Mouse (Mus musculus) brown adipose tissue, adult 24 weeks (tissue): Measurements from ENCODE around the gene Ier5. TPM values are rescaled to one million over a fixed set of nuclear protein-coding genes. Genes with fewer than 3 reads are reported as not detected.

Experiments
- H3K27ac ChIP-seq: fragments of 200-500 bp; replicated peaks from 2 replicates; pipeline ENCODE4 v1.5.1; 2012; ENCODE audit warnings: low read depth, mild to moderate bottlenecking, low read length
- H3K4me1 ChIP-seq: fragments of 200-500 bp; 2 replicates; pipeline ENCODE4 v1.6.1; 2012; ENCODE audit warnings: low read length, mixed read lengths; ENCODE audit not compliant: control insufficient read depth, insufficient read depth, insufficient read length
- H3K4me3 ChIP-seq: fragments of 200-500 bp; 2 replicates; pipeline ENCODE4 v1.5.1; 2012; ENCODE audit warnings: low read depth, mild to moderate bottlenecking, low read length, moderate library complexity; ENCODE audit not compliant: insufficient read depth
- polyA plus RNA-seq: library from polyadenylated mRNA; stranded (reverse); fragments of >200 nt; gene quantifications from 2 replicates; pipeline ENCODE4 v1.2.4, GENCODE M21; 2012; ENCODE audit not compliant: missing spikeins, insufficient read depth, insufficient read length

The Ier5 gene
- polyA plus RNA-seq: 3.2 and 5.6 TPM in 2 replicates

DNA sequence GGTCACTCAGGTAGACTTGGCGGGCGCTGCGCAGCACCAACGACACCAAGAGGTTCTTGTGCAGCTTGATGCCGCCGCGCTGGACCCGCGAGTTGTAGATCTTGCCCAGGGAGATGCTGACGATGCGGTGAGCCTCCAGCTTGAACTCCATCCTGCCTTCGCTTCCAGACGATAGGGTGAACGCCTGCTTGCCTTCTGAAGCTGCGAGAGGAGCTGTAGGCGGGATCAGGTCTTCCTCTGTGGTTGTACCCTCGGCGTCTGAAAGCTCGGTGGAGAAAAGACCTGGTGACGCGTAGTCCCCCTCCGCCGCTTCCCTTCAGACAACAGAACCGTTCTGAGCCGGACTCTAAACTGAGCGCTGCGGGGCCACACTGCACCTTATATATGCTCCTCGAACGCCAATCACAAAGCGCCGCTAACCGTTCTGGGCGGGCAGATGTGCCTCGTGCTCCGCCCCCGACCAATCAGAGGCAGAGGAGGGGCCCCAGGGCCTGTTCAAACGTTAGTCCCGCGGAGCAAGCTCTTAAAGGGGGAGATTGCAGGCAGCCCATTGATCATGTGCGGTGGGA lies at the start of gene Ier5:
Gene Ier5, minus strand, starts transcription at position 357 of the 569 bp plus-strand sequence.
- H3K4me1 ChIP-seq: no peaks in the 10 kb centered on the region
- peak within 1 kb of the TSS; percentile 77 for H3K4me3 ChIP-seq
- H3K27ac ChIP-seq: peak within 1 kb of the TSS; percentile 85

- Histone ChIP-seq H3K27ac (no peak overlapping the region), H3K4me1 (0 out of 2 replicates have a peak, but pooled peaks cover 3% of the 10 kb centered on the region), H3K4me3 (no peak overlapping the region)
Measured at GRCm38 (mm10) chr1:155147228-155147627, 47.8 kb upstream of the Ier5 start.

GRCm38 (mm10) chr1:155146572-155146980 lies 47.1 kb upstream of the Ier5 start, which contains the start of gene Mr1:
TSS of gene Mr1 (minus strand) at chr1:155146814.
- Histone ChIP-seq H3K27ac (peak within 1 kb of the TSS; percentile 54; the same call in 1 of the 2 replicates), H3K4me3 (peak within 1 kb of the TSS; percentile 72), H3K4me1 (0 out of 2 replicates have a peak, but pooled peaks cover 3% of the 10 kb centered on the region)

GRCm38 (mm10) chr1:155145620-155146019 lies 46.2 kb upstream of the Ier5 start:
- Histone ChIP-seq H3K27ac (peak overlapping the region; percentile 54; the same call in 1 of the 2 replicates), H3K4me1 (0 out of 2 replicates have a peak, but pooled peaks cover 3% of the 10 kb centered on the region), H3K4me3 (peak overlapping the region; percentile 72)

- no peak overlapping the region for H3K27ac ChIP-seq
- peaks cover 4% of the 10 kb centered on the region; the same call in 1 of the 2 replicates for H3K4me1 ChIP-seq
- H3K4me3 ChIP-seq: no peak overlapping the region
Measured at GRCm38 (mm10) chr1:155140076-155140475, 40.6 kb upstream of the Ier5 start.

DNA sequence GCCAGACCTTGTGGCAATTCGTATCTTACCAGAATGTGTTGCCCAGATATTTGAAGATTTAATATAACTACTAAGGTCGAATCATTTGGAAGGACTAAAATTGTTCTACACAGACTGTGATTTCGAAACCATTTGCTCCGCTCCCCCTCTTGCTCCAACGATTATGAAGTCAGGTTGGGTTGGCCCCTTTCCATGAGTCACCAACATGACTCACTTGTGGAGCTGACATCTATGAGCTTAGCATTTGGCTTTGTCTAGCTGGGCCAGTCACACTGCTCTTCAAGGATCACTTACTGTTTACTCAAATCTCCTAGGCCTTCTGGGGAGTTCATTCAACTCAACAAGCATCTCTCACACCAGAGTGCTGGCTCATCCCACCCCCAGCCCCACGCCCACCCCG lies 39.4 kb upstream of the Ier5 start:
- Histone ChIP-seq H3K4me1 (peaks cover 2% of the 10 kb centered on the region; the same call in 1 of the 2 replicates), H3K27ac (no peak overlapping the region), H3K4me3 (no peak overlapping the region)

- Histone ChIP-seq H3K4me3 (no peak overlapping the region), H3K4me1 (peaks cover 2% of the 10 kb centered on the region; the same call in 1 of the 2 replicates), H3K27ac (no peak overlapping the region)
Measured at GRCm38 (mm10) chr1:155134866-155135265, 35.4 kb upstream of the Ier5 start.

- no peak overlapping the region for H3K27ac ChIP-seq
- peaks cover 9% of the 10 kb centered on the region for H3K4me1 ChIP-seq
Measured at GRCm38 (mm10) chr1:155127429-155127934, 28.0 kb upstream of the Ier5 start.

GRCm38 (mm10) chr1:155126716-155127115 lies 27.3 kb upstream of the Ier5 start:
- Histone ChIP-seq H3K27ac (no peak overlapping the region), H3K4me3 (no peak overlapping the region), H3K4me1 (peaks cover 9% of the 10 kb centered on the region)

More at GRCm38 (mm10) chr1:155127429-155127934, 28.0 kb upstream of the Ier5 start:
- no peak overlapping the region for H3K4me3 ChIP-seq

DNA sequence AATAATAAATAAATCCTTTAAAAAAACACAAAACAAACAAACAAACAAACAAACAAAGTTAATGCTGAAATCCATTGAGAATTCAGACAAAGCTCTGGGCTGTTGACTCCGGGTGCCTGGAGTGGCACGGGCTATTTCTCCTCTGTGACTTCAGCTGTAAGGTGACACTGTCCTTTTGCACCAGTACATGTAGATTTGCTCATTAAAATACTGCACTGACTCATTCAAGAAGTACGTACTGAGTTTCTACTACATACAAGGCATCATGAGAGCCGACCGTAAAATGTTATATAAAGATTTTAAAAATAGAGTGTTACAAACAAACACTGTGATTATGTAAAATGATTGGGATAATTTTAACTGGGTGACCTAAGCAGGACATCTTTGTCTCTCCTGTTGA lies 25.0 kb upstream of the Ier5 start:
- no peak overlapping the region for H3K4me3 ChIP-seq
- no peak overlapping the region for H3K27ac ChIP-seq
- peaks cover 9% of the 10 kb centered on the region for H3K4me1 ChIP-seq

DNA sequence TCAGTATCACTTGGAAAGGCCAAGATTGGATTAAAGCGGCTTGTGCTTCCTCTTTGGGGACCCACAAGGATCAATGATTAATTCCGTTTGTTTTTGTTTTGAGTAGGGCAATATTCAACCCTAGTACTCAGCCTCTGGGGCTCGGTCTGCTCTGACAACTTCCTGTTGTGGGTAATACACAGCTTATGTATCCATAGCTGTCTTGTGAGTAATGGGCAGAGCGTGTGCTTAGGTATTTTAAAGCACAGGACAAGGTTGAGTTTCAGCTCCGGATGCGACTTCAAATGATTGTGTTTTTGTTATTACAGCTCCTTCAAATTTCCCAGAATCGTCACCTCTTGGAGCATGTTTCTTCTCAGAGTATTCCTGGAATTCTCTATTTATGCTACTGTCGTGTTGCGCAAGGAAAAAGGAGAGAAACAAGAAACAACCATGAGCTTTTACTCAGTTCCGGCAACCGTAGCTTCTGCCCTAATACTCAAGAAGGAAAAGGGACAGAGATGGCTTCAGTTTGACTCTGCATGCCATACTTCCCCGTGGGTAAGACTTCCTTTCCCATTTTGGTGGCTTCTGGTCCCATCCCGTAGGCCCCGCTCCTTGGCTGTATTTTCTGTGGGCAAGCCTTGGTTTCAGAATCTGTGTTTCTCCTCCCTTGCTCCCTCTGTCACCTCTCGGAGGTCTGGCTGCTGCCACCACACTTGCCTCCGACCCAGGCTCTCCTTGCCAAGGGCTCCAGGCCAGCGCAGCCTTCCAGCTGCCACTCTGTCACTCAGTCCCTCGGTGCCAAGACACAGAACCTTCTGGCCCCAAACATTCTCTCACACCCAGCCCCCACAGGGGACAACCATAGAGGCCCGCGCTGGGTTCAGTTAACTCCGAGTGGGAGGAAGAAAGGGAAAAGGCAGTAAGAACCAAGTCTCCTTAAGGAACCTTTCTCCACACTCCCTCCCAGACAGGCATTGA lies 22.8 kb upstream of the Ier5 start:
- peak overlapping the region; percentile 26; the same call in 1 of the 2 replicates for H3K27ac ChIP-seq

DNA sequence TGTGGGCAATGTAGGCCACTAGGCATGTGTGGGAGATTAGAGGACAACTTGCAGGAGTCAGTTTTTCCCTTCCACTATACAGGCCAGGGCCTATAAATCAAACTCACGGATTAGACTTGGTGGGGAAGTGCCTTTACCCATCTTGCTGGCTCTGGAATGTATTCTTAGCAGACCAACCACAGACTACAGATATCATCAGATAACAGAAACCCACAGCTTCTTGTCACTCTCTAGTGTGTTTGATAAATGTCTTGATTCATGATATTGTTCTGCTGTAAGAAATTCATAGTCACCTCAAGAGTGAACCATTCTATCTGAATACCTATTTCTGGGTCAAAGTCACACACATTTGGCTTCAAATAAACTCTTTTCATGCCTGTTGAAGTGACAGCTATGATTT lies 20.3 kb upstream of the Ier5 start:
- H3K4me3 ChIP-seq: no peak overlapping the region
- H3K27ac ChIP-seq: no peak overlapping the region
- H3K4me1 ChIP-seq: no peaks in the 10 kb centered on the region

More for the DNA sequence above, 22.8 kb upstream of the Ier5 start:
- Histone ChIP-seq H3K4me1 (peaks cover 8% of the 10 kb centered on the region), H3K4me3 (peak overlapping the region; percentile 44)

- no peak overlapping the region for H3K4me3 ChIP-seq
- H3K27ac ChIP-seq: no peak overlapping the region
- peaks cover 4% of the 10 kb centered on the region; the same call in 1 of the 2 replicates for H3K4me1 ChIP-seq
Measured at GRCm38 (mm10) chr1:155113946-155114345, 14.5 kb upstream of the Ier5 start.

GRCm38 (mm10) chr1:155112875-155113274 lies 13.4 kb upstream of the Ier5 start:
- Histone ChIP-seq H3K4me3 (no peak overlapping the region), H3K27ac (no peak overlapping the region), H3K4me1 (peaks cover 4% of the 10 kb centered on the region; the same call in 1 of the 2 replicates)

- peaks cover 4% of the 10 kb centered on the region; the same call in 1 of the 2 replicates for H3K4me1 ChIP-seq
- no peak overlapping the region for H3K27ac ChIP-seq
- no peak overlapping the region for H3K4me3 ChIP-seq
Measured at GRCm38 (mm10) chr1:155112118-155112517, 12.7 kb upstream of the Ier5 start.
